In the genomic region with DNA sequence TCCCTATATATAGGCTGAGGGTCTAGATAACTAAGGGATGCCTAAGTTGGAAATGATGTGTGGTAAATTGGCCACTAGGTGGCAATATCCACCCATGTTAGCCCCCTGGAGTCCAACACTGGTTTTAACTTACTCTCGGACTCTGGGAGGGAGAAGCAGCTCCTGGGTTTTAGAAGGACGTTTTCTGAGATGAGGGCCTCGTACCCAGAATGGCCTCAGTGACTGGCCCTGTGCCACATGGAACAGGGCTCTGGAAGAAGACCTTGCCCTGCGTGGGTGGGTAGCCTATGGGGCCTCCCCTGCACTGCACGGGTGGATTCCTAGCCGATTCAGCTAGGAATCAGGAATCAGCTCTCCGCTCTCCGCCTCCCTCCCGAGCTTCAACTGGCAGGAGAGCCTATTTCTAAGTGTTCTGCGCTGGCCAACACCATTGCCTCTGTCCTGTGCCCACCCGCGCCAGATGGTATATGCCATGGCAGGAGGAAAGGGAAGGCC, we compare ENCODE assay signal across 7 mouse cellular contexts. TPM values are rescaled to one million over a fixed set of nuclear protein-coding genes. Genes with fewer than 3 reads are reported as not detected.
A peak's percentile ranks its signal among the peaks of the same experiment; 100 is the strongest.
DNase-seq lines count a peak whose midpoint lies in the region.

No protein-coding gene starts in this region.

- intact Hi-C loops in gastrocnemius, postnatal 14 days (cut with DNase I; ENCODE audit: low total_unique reads) = loop anchor here (5.0 to 10.0 kb wide), 2 partner anchors 36 to 153 kb away; a partner anchor contains a TSS
- intact Hi-C loops in left cerebral cortex, postnatal 10 days (cut with DNase I) = loop anchor here (5.0 kb wide), 1 partner anchor 36 kb away; a partner anchor contains a TSS

- DNase-seq in WW6 (ENCODE audit: low read depth, low spot score) = peak; percentile 57
- peak; percentile 82 for DNase-seq in cerebellum, postnatal 14 days
- peak; percentile 57 for DNase-seq in gastrocnemius, postnatal 14 days
- DNase-seq in induced T-regulatory cell, adult 2 months (ENCODE audit: low read depth) = peak; percentile 81
- peak; percentile 72 to 83 for DNase-seq in left cerebral cortex, postnatal 10 days (ENCODE audit: extremely low spot score in 1 of 2, low spot score in 2 of 2)
- DNase-seq in right cerebral cortex, postnatal 4 days = peak; percentile 52

- H3K9me3 ChIP-seq in megakaryocyte, embryonic 14.5 days = no peaks in the 10 kb centered on the region

- H3K4me3 ChIP-seq in megakaryocyte, embryonic 14.5 days (replicated peaks) = peak overlapping the region; percentile 77

- peaks cover 88% of the 10 kb centered on the region for H3K27me3 ChIP-seq in megakaryocyte, embryonic 14.5 days (replicated peaks)

- H3K36me3 ChIP-seq in megakaryocyte, embryonic 14.5 days (replicated peaks; ENCODE audit: low read length) = no peaks in the 10 kb centered on the region

- H3K4me1 ChIP-seq in megakaryocyte, embryonic 14.5 days = peaks cover 24% of the 10 kb centered on the region

RNA-seq across cellular contexts. Expression of a gene that starts 26.7 kb away (rescaled TPM):
- 10 to 100 TPM; 13.8 to 20.6 TPM for total RNA-seq in gastrocnemius, postnatal 14 days (2021)
- 10 to 100 TPM; 21.2 to 28.0 TPM for total RNA-seq in left cerebral cortex, postnatal 10 days (2021)
- polyA plus RNA-seq in megakaryocyte, embryonic 14.5 days (2012; ENCODE audit: insufficient read depth, low replicate concordance) = 0.01 TPM in 1 of 2 replicates, not detected in the other

RNA-seq across cellular contexts. Expression of a gene that starts 27.1 kb away (rescaled TPM):
- under 1 TPM in 1 of 2 experiments, not detected in 1; 0.80 TPM for total RNA-seq in gastrocnemius, postnatal 14 days (2021)
- not detected for total RNA-seq in left cerebral cortex, postnatal 10 days (2021)
- not detected in 2 replicates for polyA plus RNA-seq in megakaryocyte, embryonic 14.5 days (2012; ENCODE audit: insufficient read depth, low replicate concordance)

RNA-seq across cellular contexts. Expression of a gene that starts 36.6 kb away (rescaled TPM):
- total RNA-seq in gastrocnemius, postnatal 14 days (2021) = 1 to 10 TPM; 6.4 to 6.5 TPM
- total RNA-seq in left cerebral cortex, postnatal 10 days (2021) = 1 to 10 TPM; 3.4 to 4.1 TPM
- 0.19 and 0.94 TPM in 2 replicates for polyA plus RNA-seq in megakaryocyte, embryonic 14.5 days (2012; ENCODE audit: insufficient read depth, low replicate concordance)

RNA-seq across cellular contexts. Expression of a gene that starts 45.7 kb away (rescaled TPM):
- 10 to 100 TPM; 40.1 to 43.1 TPM for total RNA-seq in gastrocnemius, postnatal 14 days (2021)
- 10 to 100 TPM; 49.0 to 55.8 TPM for total RNA-seq in left cerebral cortex, postnatal 10 days (2021)
- 42.0 and 92.2 TPM in 2 replicates for polyA plus RNA-seq in megakaryocyte, embryonic 14.5 days (2012; ENCODE audit: insufficient read depth, low replicate concordance)

RNA-seq across cellular contexts. Expression of a gene that starts 59.1 kb away (rescaled TPM):
- 1 to 10 TPM; 7.3 to 7.4 TPM for total RNA-seq in gastrocnemius, postnatal 14 days (2021)
- 10 to 100 TPM; 16.3 to 17.3 TPM for total RNA-seq in left cerebral cortex, postnatal 10 days (2021)
- polyA plus RNA-seq in megakaryocyte, embryonic 14.5 days (2012; ENCODE audit: insufficient read depth, low replicate concordance) = 1.3 and 2.5 TPM in 2 replicates

Comparison
In these comparisons a context has a peak if more than half of its experiments do, and no peak if none do; other contexts are left out.
1. Peak in every context shown above with its lines: DNase-seq and H3K4me3 ChIP-seq.